Mouse (Mus musculus) natural killer cell, adult 2 months (primary cell): Measurements from ENCODE around the gene Aes.

Source experiments
- DNase-seq, 2 experiments: peaks; one replicate each; pipeline ENCODE4 v3.0.0; 2022; ENCODE audit warnings: low spot score in 2 of 2

Gene Aes

GRCm38 (mm10) chr10:81568381-81569191, 9.3 kb downstream of the Aes start:
- no peak for DNase-seq

GRCm38 (mm10) chr10:81569507-81570237, 10.4 kb downstream of the Aes start:
- DNase-seq, result no peak

DNA sequence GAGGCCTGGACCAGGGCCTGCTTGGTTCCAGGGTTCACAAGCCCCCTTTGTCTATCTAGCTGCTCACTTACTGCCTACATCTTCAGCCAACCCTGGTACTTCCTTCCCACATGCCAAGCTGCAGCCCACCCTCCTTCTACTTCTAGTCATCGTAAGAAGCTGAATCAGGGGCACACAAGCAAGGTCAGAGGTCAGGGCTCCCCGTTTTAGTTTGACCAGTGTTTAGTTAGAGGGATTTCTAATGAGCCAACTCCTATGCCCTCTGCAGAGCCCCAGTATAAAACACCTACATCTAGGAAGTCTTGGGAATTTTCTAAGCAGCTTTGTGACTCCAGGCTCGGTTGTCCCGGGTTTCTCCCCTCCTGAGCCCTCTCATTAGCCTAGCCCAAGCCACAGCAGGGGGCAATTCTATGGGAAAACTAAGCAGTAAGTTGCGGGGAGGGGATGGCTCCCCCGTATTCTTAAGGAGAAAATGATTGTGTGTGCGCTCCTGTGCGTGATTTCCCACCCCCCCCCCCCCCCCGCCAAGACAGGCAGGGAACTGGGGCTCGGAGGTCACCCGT, 11.0 kb downstream of the Aes start:
- no peak for DNase-seq

- peak; percentile 26 to 69 for DNase-seq
These were observed 11.7 kb downstream of the Aes start for GRCm38 (mm10) chr10:81570831-81571500.

GRCm38 (mm10) chr10:81571501-81571876, 12.2 kb downstream of the Aes start:
- peak; percentile 64 to 91 for DNase-seq

GRCm38 (mm10) chr10:81572133-81572671, 12.9 kb downstream of the Aes start:
- no peak for DNase-seq

DNA sequence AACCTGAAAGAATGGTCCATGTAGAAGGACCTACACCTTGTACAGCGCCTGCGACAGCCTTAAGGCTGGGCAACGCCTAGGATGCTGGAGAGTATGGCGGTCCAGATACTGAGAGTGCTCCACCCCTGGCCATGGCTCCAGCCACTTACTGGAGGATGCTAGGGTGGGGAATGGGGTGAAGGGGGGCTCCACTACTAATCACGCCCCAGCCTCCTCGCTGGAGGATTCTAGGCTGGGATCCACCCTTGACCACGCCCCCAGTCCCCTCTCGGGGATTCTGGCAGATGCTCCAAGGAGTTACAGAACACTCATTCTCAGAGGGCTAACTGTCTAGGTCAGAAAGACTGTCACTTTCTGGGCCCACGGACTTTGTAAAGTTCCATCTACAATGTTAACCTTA, 13.7 kb downstream of the Aes start:
- DNase-seq, result no peak

- DNase-seq, result no peak
These were observed 15.1 kb downstream of the Aes start, which contains the start of gene Tle2 for GRCm38 (mm10) chr10:81574081-81575056. Gene Tle2, plus strand, starts transcription at chr10:81574561.

DNA sequence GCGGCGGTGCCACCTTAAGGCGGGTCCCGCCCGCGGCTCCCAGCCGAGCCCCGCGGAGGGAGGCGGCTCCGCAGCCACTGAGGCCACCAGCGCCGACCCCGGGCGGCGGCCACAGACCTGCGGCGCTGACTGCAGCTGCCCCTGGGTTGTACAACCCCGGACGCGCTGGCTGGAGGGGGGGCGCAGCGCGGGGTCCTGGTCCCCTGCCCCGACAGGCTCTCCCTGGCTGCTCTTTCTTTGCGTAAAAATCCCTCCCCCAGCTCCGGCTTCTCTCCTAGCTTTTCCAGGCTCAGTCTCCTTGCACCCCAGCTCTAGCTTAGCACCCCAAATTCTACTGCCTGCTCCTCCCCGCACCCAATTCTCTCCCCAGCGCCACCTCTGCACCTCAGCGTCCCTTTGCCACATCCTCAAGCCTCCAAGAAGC, 15.9 kb downstream of the Aes start:
- no peak for DNase-seq

GRCm38 (mm10) chr10:81575695-81576094, 16.4 kb downstream of the Aes start:
- DNase-seq, result no peak

GRCm38 (mm10) chr10:81579967-81580366, 20.7 kb downstream of the Aes start:
- DNase-seq, result peak in 1 of 2 experiments; percentile 25

- peak; percentile 56 to 57 for DNase-seq
These were observed 21.3 kb downstream of the Aes start for GRCm38 (mm10) chr10:81580441-81581070.

GRCm38 (mm10) chr10:81583347-81583746, 24.1 kb downstream of the Aes start:
- no peak for DNase-seq

GRCm38 (mm10) chr10:81588739-81589138, 29.5 kb downstream of the Aes start:
- no peak for DNase-seq

- no peak for DNase-seq
These were observed 32.6 kb downstream of the Aes start for GRCm38 (mm10) chr10:81591846-81592245.

- no peak for DNase-seq
These were observed 33.3 kb downstream of the Aes start for GRCm38 (mm10) chr10:81592631-81593030.

- no peak for DNase-seq
These were observed 33.9 kb downstream of the Aes start for GRCm38 (mm10) chr10:81593223-81593622.

DNA sequence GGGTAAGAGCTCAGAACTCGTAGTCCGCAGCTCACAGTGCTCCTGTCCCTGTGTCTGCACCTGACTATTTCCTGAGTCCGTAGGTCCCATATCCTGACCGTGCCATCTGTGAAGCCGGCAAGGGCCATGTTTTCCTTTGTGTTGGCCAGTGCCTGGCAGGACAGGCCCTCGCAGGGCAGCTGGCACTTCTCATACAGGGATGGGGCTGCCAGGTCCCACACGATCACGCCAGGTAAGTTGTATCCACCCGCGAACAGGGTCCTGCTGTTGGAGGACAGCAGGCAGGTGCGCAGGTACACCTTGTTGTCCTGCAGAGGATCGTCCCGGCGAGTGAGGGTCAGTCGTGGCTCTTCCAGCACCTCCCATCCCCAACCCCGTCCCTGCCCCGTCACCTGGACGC, 34.6 kb downstream of the Aes start:
- no peak for DNase-seq

- DNase-seq, result no peak
These were observed 36.3 kb downstream of the Aes start for GRCm38 (mm10) chr10:81595599-81595998.

DNA sequence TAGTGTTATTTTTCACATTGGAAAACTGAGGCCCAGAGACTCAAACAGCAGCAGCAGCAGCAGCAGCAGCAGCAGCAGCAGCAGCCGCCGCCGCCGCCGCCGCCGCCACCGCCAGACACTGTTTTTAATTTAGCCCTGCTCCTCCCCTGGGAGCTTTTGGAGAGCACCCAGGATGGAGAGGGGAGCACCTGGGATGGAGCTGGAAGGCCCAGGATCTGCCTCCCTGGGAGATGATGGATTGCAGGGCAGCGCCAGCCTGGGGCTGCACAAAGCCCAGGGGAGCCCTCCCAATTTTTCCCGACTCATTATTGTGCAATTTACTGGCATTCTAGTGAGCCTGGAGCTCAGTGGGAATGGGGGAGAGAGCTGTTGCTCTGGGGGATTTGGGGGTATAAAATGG, 37.3 kb downstream of the Aes start:
- DNase-seq, result no peak
